Mouse (Mus musculus) ES-Bruce4 (cell line): ENCODE measurements around the gene Irf2bp2. TPM values are rescaled to one million over a fixed set of nuclear protein-coding genes. Genes with fewer than 3 reads are reported as not detected.

Experiments
- H3K27ac ChIP-seq: 2 replicates; pipeline ENCODE4 v1.5.1; 2012; ENCODE audit warnings: low read length, inconsistent platforms; ENCODE audit not compliant: insufficient read depth
- H3K27me3 ChIP-seq: 2 replicates; pipeline ENCODE4 v1.6.1; 2012; ENCODE audit warnings: mild to moderate bottlenecking, low read length, inconsistent platforms; ENCODE audit not compliant: control insufficient read depth, poor library complexity, insufficient read depth, severe bottlenecking
- H3K36me3 ChIP-seq: 2 replicates; pipeline ENCODE4 v1.6.1; 2012; ENCODE audit warnings: inconsistent platforms, mild to moderate bottlenecking, low read length, moderate library complexity; ENCODE audit not compliant: control insufficient read depth, poor library complexity, insufficient read depth, severe bottlenecking
- H3K4me1 ChIP-seq: one replicate; pipeline ENCODE4 v1.8.1; 2011; ENCODE audit warnings: low read length; ENCODE audit not compliant: control insufficient read depth, insufficient read depth
- H3K4me3 ChIP-seq: 2 replicates; pipeline ENCODE4 v1.5.1; 2011; ENCODE audit warnings: low read depth, mild to moderate bottlenecking, low read length
- H3K9ac ChIP-seq: 2 replicates; pipeline ENCODE4 v1.6.1; 2012; ENCODE audit warnings: low read depth, mild to moderate bottlenecking, inconsistent platforms; ENCODE audit not compliant: poor library complexity, severe bottlenecking
- H3K9me3 ChIP-seq: replicated peaks from 2 replicates; pipeline ENCODE4 v1.6.1; 2012; ENCODE audit warnings: mild to moderate bottlenecking, low read length, inconsistent platforms; ENCODE audit not compliant: control insufficient read depth, poor library complexity, insufficient read depth, severe bottlenecking
- CTCF ChIP-seq: IDR thresholded peaks from one replicate; pipeline ENCODE4 v1.8.1; 2011; ENCODE audit warnings: low read depth, low read length
- EP300 ChIP-seq: IDR thresholded peaks from 2 replicates; pipeline ENCODE4 v1.6.1; 2011; ENCODE audit warnings: low read depth, low read length; ENCODE audit not compliant: insufficient read depth
- POLR2A ChIP-seq: IDR thresholded peaks from one replicate; pipeline ENCODE4 v1.8.1; 2011; ENCODE audit warnings: low read length; ENCODE audit not compliant: insufficient read depth
- polyA plus RNA-seq: library from polyadenylated mRNA; stranded (reverse); fragments of >200 nt; gene quantifications from 2 replicates; pipeline ENCODE4 v1.2.4, GENCODE M21; 2011; ENCODE audit warnings: low read depth; ENCODE audit not compliant: missing spikeins, insufficient read depth, insufficient read length

Gene Irf2bp2
- polyA plus RNA-seq: 37.6 and 39.6 TPM in 2 replicates

DNA sequence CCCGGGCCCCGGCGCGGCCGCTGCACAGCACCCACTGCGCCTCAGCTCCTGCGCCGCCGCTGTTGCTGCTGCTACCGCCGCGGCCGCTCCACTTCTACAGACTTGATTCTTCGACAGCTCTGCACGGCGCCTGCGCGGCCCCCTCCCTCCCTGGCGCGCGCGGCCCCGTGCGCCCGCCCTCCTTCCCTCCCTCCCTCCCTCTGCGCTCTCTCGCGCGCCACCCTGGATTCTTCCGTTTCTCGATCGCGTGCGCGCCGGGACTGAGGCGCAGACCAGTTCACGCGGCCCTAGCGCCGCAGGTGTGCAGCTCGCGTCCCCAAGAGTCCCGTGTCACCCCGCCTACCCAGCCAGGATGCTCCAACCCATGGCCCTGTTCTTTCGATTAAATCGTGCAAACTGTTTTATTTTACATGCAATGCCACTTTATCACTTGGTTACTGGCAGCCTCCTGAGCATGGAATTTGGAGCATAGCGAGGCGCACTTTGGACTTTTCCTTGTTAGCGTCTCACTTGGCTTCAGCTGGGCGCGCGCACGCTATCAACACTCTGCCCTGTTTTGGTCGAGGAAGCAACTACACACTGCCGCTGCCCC, at the start of gene Irf2bp2:
Gene Irf2bp2, minus strand, starts transcription at position 98 of the 592 bp plus-strand sequence.
- TF ChIP-seq POLR2A (peak; percentile 74), CTCF (no peak)
- Histone ChIP-seq H3K36me3 (peaks cover 19% of the 10 kb centered on the region), H3K9me3 (no peaks in the 10 kb centered on the region), H3K9ac (peak within 1 kb of the TSS; percentile 99), H3K27ac (peak within 1 kb of the TSS; percentile 89), H3K27me3 (no peaks in the 10 kb centered on the region), H3K4me3 (peak within 1 kb of the TSS; percentile 79), H3K4me1 (peaks cover 4% of the 10 kb centered on the region)

DNA sequence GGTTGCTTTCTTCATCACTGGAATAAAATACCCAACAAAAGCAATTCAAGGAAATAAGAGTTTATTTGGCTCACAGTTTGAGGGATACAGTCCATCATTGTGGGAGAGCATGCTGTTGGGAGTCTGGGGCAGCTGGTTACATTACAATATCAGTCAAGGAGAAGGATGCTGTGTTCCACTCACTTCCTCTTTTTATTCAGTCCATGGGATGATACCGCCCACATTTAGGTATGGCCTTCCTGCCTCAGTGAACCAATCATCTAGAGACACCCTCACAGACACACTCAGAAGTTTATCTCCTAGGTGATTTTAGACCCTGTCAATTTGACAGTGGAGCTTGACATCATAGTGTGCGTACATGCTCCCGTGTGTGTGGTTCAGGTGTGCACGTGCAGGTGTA, 48.9 kb upstream of the Irf2bp2 start:
- Histone ChIP-seq H3K27me3 (no peaks in the 10 kb centered on the region), H3K4me1 (no peaks in the 10 kb centered on the region), H3K9me3 (no peaks in the 10 kb centered on the region), H3K9ac (no peak overlapping the region), H3K36me3 (no peaks in the 10 kb centered on the region), H3K4me3 (no peak overlapping the region), H3K27ac (no peak overlapping the region)
- no peak for TF ChIP-seq CTCF
- TF ChIP-seq POLR2A: no peak
- no peak for TF ChIP-seq EP300

DNA sequence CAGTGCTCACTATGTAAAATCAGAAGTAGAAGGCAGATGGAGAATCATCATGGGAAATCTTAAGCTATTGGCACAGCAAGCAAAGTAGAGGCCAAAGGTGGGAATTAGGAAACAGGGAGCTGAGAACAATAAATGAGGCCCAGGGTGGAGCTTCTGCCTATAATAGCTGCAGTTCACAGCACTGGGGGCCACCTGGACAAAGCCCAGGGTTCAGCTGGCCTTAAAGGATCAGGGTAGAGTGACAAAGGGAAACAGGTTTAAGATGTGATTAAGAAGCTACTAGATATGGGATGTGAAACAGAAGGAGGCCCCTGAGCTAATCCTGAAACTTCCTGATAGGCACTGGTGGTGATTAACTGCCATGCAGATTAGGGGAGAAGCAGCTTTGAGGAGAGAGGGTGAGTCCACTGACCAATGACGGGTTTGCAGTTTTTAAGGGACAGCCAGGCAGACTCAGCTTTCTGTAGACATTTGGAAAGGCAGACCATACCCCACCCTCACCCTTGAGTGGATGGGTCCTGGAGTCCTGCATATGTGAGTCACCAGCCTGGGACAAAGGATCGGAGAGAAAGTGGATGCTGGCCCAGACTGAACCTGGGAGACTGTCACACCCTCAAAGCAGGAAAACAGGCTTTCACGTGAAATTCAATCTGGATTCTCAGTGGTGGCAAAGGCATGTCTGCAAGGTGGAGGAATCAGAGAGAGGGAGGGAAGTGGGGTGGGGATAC, 47.9 kb upstream of the Irf2bp2 start:
- Histone ChIP-seq H3K9me3 (no peaks in the 10 kb centered on the region), H3K27ac (no peak overlapping the region), H3K9ac (no peak overlapping the region), H3K27me3 (no peaks in the 10 kb centered on the region), H3K36me3 (no peaks in the 10 kb centered on the region), H3K4me3 (no peak overlapping the region), H3K4me1 (no peaks in the 10 kb centered on the region)
- TF ChIP-seq POLR2A: no peak
- no peak for TF ChIP-seq CTCF
- no peak for TF ChIP-seq EP300

DNA sequence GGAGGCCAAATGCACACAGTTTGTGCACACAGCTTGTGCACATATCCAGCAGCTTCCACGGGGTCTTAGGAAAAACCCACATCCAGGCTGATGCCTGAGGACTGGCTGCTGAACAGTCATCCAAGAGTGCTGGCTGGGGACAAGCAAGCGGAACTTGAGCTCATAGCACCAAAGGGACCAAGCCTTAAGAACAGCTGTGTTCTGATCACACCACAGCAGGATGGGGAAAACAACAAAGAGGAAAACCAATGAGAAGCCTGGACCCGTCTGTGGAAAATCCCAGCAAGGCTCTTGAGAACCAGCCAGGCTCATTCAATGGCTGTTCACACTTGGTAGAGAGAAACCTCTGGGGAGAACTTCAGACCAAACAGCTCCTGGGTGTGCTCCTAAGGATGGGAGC, 45.4 kb upstream of the Irf2bp2 start:
- peaks cover 4% of the 10 kb centered on the region for H3K9me3 ChIP-seq
- no peak overlapping the region for H3K27ac ChIP-seq
- no peaks in the 10 kb centered on the region for H3K27me3 ChIP-seq
- no peaks in the 10 kb centered on the region for H3K36me3 ChIP-seq
- H3K9ac ChIP-seq: no peak overlapping the region
- H3K4me3 ChIP-seq: no peak overlapping the region
- TF ChIP-seq CTCF (no peak), POLR2A (no peak), EP300 (no peak)
- no peaks in the 10 kb centered on the region for H3K4me1 ChIP-seq

DNA sequence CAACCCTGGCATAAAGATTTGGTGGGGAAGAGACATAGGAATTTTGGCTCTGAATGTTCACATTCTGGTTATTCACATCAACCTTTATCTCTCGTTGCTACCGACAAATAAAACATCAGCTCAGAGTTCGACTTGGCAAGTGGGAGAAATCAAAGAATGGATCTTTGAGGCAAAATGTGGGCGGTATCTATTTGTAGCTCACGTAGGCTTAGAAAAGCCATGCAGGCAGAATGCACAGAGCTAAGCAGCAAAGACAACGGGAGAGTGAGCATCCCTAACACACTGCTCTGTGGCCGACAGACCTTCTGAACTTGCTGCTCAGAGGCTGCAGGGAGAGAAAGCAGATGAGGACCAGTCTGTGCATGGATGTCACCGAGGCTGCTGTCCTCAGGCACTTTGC, 44.2 kb upstream of the Irf2bp2 start:
- Histone ChIP-seq H3K36me3 (no peaks in the 10 kb centered on the region), H3K4me1 (no peaks in the 10 kb centered on the region), H3K9me3 (peaks cover 4% of the 10 kb centered on the region), H3K4me3 (no peak overlapping the region), H3K9ac (no peak overlapping the region), H3K27me3 (no peaks in the 10 kb centered on the region), H3K27ac (no peak overlapping the region)
- TF ChIP-seq EP300: no peak
- no peak for TF ChIP-seq CTCF
- no peak for TF ChIP-seq POLR2A

DNA sequence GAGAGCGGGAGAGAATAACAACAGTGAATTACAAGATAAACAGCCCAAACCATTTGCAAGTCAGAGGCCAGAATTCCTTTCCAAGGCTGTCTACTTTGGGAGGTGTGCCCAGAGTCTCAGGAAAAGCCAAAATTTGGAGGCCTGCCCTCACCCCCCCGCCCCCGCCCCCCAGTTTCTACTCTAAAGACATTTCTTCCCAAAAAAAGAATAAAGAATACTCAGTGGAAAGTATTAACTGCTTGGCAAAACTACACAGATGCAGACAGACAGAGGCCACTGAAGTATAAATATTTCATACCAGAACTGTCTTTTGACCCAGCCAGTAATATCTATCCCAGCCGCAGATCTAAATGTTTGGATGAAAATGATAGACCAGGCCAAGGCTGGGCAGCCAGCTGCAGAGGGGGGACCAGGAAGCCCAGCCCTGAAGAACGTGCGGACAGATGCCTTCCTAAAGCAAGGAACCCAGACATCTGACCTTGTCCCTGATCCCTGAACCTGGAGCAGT, 40.8 kb upstream of the Irf2bp2 start:
- H3K9me3 ChIP-seq: peaks cover 18% of the 10 kb centered on the region
- no peak for TF ChIP-seq POLR2A
- no peak for TF ChIP-seq CTCF
- TF ChIP-seq EP300: no peak
- no peak overlapping the region for H3K27ac ChIP-seq
- H3K27me3 ChIP-seq: no peaks in the 10 kb centered on the region
- no peak overlapping the region for H3K4me3 ChIP-seq
- no peaks in the 10 kb centered on the region for H3K4me1 ChIP-seq
- H3K36me3 ChIP-seq: no peaks in the 10 kb centered on the region
- no peak overlapping the region for H3K9ac ChIP-seq
